Mouse (Mus musculus) heart, embryonic 14.5 days (tissue): ENCODE measurements around the gene Tsga13. TPM values are rescaled to one million over a fixed set of nuclear protein-coding genes. Genes with fewer than 3 reads are reported as not detected.

Experiments used
- ATAC-seq: fragments of 200-750 bp; cut with Nextera tagmentation; 2 replicates; pipeline ENCODE4 v1.8.0; 2017; ENCODE audit warnings: low read depth, moderate TSS enrichment; ENCODE audit not compliant: insufficient number of reproducible peaks, insufficient read depth, low FRiP score
- H3K27ac ChIP-seq, 2 experiments: fragments of 200-500 bp in 1 of 2; fragments of 300-500 bp in 1 of 2; sonication (generic) in 1 of 2; replicated peaks in 1 of 2; 2 replicates each; pipeline ENCODE4 v1.5.1; 2012 to 2014; ENCODE audit warnings: low read depth in 2 of 2, low read length in 2 of 2, control low read depth in 1 of 2, mild to moderate bottlenecking in 1 of 2, mixed read lengths in 1 of 2; ENCODE audit not compliant: control insufficient read depth in 1 of 2, insufficient read depth in 1 of 2
- H3K27me3 ChIP-seq: fragments of 300-500 bp; sonication (generic); 2 replicates; pipeline ENCODE4 v1.6.1; 2014; ENCODE audit warnings: mild to moderate bottlenecking, low read length, control low read depth; ENCODE audit not compliant: control insufficient read depth, insufficient read depth
- H3K36me3 ChIP-seq: fragments of 300-500 bp; sonication (generic); 2 replicates; pipeline ENCODE4 v1.6.1; 2014; ENCODE audit warnings: mild to moderate bottlenecking, control low read depth, low read length, mixed read lengths; ENCODE audit not compliant: control insufficient read depth, insufficient read depth
- H3K4me1 ChIP-seq, 2 experiments: fragments of 200-500 bp in 1 of 2; fragments of 300-500 bp in 1 of 2; sonication (generic) in 1 of 2; 2 replicates each; pipeline ENCODE4 v1.6.1; 2012 to 2014; ENCODE audit warnings: low read length in 2 of 2, control low read depth in 1 of 2, mixed read lengths in 1 of 2; ENCODE audit not compliant: control insufficient read depth in 2 of 2, insufficient read depth in 2 of 2
- H3K4me2 ChIP-seq: fragments of 300-500 bp; sonication (generic); 2 replicates; pipeline ENCODE4 v1.6.1; 2014; ENCODE audit warnings: mild to moderate bottlenecking, low read length
- H3K4me3 ChIP-seq, 2 experiments: fragments of 200-500 bp in 1 of 2; fragments of 300-500 bp in 1 of 2; sonication (generic) in 1 of 2; 2 replicates each; pipeline ENCODE4 v1.5.1; 2012 to 2014; ENCODE audit warnings: low read length in 2 of 2, mild to moderate bottlenecking in 2 of 2, control low read depth in 1 of 2, low read depth in 1 of 2, moderate library complexity in 1 of 2; ENCODE audit not compliant: control insufficient read depth in 1 of 2, insufficient read depth in 1 of 2
- H3K9ac ChIP-seq: fragments of 300-500 bp; sonication (generic); 2 replicates; pipeline ENCODE4 v1.6.1; 2014; ENCODE audit warnings: mild to moderate bottlenecking, low read length
- H3K9me3 ChIP-seq: fragments of 300-500 bp; sonication (generic); 2 replicates; pipeline ENCODE4 v1.6.1; 2016; ENCODE audit warnings: low read length, control low read depth; ENCODE audit not compliant: control insufficient read depth
- WGBS: fragments of 180-500 bp; shearing (Covaris S2); extraction: QIAGEN DNeasy Blood & Tissue Kit; methylation state at CpG from one replicate; pipeline ENCODE4 v1.1.7; 2014; 5-methylcytosine and 5-hydroxymethylcytosine counted together
- polyA plus RNA-seq: library from polyadenylated mRNA; unstranded; fragments of >200 nt; fragmentation: Nextera tagmentation; extraction: Ambion mirVana; gene quantifications from 2 replicates; pipeline ENCODE4 v1.2.1, GENCODE M21; 2014

The Tsga13 gene
- polyA plus RNA-seq, 1 experiment from 2014 or later, result 0.34 TPM

DNA sequence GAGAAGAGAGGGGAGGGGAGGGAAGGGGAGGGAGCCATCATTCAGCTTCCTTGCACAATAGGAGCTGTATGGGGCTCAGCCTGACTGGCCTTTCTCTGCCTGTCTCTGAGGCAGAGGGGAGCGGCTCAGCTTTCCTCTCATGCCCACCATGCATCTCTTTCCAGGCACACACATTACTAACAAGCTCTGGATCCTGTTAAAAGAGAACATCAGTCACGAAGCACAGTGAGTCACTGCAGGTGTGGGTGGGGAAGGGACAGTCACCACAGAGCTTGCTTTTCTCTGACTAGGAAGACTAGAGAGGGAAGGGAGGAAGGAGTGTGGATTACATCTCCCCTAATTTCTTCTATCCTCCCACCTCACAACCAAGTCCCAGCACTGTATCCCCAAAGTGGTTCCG is 7.4 kb downstream of the Tsga13 start:
- H3K27me3 ChIP-seq, result no peaks in the 10 kb centered on the region
- 44% methylated on average over 3 of the region's 3 CpGs for WGBS
- no peak for ATAC-seq

DNA sequence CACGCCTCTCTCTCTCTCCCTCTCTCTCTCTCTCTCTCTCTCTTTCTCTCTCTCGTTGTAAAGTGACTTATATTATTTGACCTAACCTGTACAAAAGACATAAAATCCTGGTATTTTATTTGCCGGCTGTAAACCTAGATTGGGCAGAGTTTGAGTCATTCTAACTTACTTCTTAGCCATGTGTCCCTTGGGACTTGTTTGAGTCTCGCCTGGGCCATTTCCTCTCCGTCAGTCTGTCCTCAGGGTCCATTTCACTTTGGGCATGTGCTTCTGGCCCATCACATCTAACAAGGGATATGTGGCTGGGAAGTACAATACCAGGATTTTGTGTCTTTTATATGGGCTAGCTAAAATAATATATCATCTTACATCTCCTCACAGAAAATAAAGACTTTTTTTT is 10.5 kb downstream of the Tsga13 start:
- no peak for ATAC-seq
- 76% methylated on average over 5 of the region's 5 CpGs for WGBS
- no peak overlapping the region for H3K9ac ChIP-seq
- H3K36me3 ChIP-seq, result no peaks in the 10 kb centered on the region
- no peak overlapping the region for H3K27ac ChIP-seq
- H3K4me1 ChIP-seq, result no peaks in the 10 kb centered on the region
- no peaks in the 10 kb centered on the region for H3K27me3 ChIP-seq
- H3K4me3 ChIP-seq, result no peak overlapping the region
- H3K9me3 ChIP-seq, result no peaks in the 10 kb centered on the region
- no peak overlapping the region for H3K4me2 ChIP-seq

More for the DNA sequence above, 7.4 kb downstream of the Tsga13 start:
- H3K4me2 ChIP-seq, result no peak overlapping the region
- no peak overlapping the region for H3K27ac ChIP-seq
- H3K4me3 ChIP-seq, result no peak overlapping the region
- H3K9ac ChIP-seq, result no peak overlapping the region
- H3K4me1 ChIP-seq, result no peaks in the 10 kb centered on the region
- no peaks in the 10 kb centered on the region for H3K36me3 ChIP-seq
- no peaks in the 10 kb centered on the region for H3K9me3 ChIP-seq

DNA sequence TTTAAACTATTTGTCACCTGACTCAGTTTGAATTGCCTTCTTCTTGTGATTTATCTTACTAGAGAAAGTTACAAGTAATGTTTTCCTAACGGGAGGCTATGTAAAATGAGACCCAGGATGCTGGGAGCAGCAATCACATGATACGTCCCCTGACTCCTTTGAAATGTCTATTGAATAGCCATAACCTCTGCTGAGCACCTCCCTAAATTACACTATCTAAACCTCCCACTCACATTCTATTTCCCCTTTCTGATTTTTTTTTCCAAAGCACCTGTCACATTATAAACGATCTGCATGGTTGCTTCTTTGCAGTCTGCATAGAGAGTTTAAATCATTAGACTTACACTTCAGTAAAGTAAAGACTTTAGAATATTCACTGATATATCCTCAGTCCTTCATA is 11.3 kb downstream of the Tsga13 start:
- Histone ChIP-seq H3K27me3 (no peaks in the 10 kb centered on the region), H3K9me3 (no peaks in the 10 kb centered on the region), H3K4me3 (no peak overlapping the region), H3K27ac (no peak overlapping the region), H3K36me3 (no peaks in the 10 kb centered on the region), H3K4me2 (no peak overlapping the region), H3K4me1 (no peaks in the 10 kb centered on the region), H3K9ac (no peak overlapping the region)
- WGBS, result 61% methylated on average over 3 of the region's 3 CpGs
- no peak for ATAC-seq

GRCm38 (mm10) chr6:30897520-30897919 is 17.9 kb downstream of the Tsga13 start:
- Histone ChIP-seq H3K4me2 (peak overlapping the region; percentile 71), H3K27me3 (no peaks in the 10 kb centered on the region), H3K4me1 (peaks cover 2 to 10% of the 10 kb centered on the region in 2 experiments; a peak in 3 of 4 replicates), H3K9me3 (no peaks in the 10 kb centered on the region), H3K4me3 (no peak overlapping the region), H3K36me3 (0 out of 2 replicates have a peak, but pooled peaks cover 2% of the 10 kb centered on the region), H3K9ac (no peak overlapping the region), H3K27ac (peak overlapping the region in 1 of 2 experiments; percentile 62; a peak in 1 of 4 replicates)
- 67% methylated on average over 6 of the region's 6 CpGs for WGBS
- no peak for ATAC-seq

GRCm38 (mm10) chr6:30896986-30897327 is 18.4 kb downstream of the Tsga13 start:
- peak overlapping the region; percentile 71 for H3K4me2 ChIP-seq
- peak overlapping the region; percentile 54 to 60 for H3K4me3 ChIP-seq
- peak overlapping the region; percentile 68 for H3K9ac ChIP-seq
- no peaks in the 10 kb centered on the region for H3K27me3 ChIP-seq
- peak overlapping the region; percentile 54 to 62 for H3K27ac ChIP-seq
- WGBS, result 16% methylated on average over 8 of the region's 8 CpGs
- H3K36me3 ChIP-seq, result 0 out of 2 replicates have a peak, but pooled peaks cover 5% of the 10 kb centered on the region
- ATAC-seq, result no peak
- no peaks in the 10 kb centered on the region for H3K9me3 ChIP-seq
- peaks cover 2 to 10% of the 10 kb centered on the region in 2 experiments; a peak in 3 of 4 replicates for H3K4me1 ChIP-seq

DNA sequence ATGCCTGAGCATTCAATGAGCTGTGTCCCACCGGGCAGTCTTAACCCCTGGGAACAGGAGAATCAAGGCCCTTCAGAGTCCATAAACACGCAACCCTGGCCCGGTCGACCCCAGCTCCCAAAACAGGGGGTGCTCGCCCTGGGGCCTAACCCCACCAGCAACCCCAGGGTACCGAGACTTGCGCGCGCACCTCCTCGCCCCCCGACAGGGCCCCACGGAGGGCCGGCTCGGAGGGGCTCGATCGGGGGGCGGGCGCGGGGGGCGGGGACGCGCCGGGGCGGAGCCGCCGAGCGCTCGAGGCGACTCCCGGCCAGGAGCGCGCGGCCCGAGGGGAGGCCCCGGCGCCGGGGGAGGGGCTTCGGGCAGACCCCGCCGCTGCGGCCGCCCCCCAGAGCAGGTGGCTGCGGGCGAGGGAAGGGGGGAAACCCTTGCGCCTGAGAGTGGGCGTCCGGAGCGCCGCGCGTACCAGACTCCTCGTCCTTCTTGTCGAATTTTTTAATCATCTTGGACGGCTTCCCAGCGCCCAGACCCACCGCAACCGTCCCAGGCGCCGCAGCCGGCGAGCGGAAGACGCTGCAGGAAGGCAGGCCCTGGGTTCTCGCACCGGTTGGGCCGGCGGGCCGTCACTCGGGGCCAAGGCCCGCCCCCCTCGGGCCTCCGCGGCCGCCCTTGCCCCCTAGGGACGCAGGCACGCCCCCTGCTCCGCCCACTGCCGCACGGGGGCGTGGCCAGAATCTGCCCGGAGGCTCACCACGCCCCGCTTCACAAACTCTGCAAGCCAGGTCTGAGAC is 19.0 kb downstream of the Tsga13 start, which contains the start of gene Copg2:
TSS of gene Copg2 (minus strand) at position 600 of the 791 bp plus-strand sequence.
- peak; percentile 99 for ATAC-seq
- Histone ChIP-seq H3K4me3 (peak within 1 kb of the TSS; percentile 60 to 85), H3K9ac (peak within 1 kb of the TSS; percentile 79), H3K9me3 (no peaks in the 10 kb centered on the region), H3K4me1 (peaks cover 2 to 10% of the 10 kb centered on the region in 2 experiments; a peak in 3 of 4 replicates), H3K27me3 (no peaks in the 10 kb centered on the region), H3K4me2 (peak within 1 kb of the TSS; percentile 71), H3K27ac (peak within 1 kb of the TSS; percentile 93 to 94), H3K36me3 (0 out of 2 replicates have a peak, but pooled peaks cover 5% of the 10 kb centered on the region)
- WGBS, result under 1% methylated on average over 79 of the region's 83 CpGs

DNA sequence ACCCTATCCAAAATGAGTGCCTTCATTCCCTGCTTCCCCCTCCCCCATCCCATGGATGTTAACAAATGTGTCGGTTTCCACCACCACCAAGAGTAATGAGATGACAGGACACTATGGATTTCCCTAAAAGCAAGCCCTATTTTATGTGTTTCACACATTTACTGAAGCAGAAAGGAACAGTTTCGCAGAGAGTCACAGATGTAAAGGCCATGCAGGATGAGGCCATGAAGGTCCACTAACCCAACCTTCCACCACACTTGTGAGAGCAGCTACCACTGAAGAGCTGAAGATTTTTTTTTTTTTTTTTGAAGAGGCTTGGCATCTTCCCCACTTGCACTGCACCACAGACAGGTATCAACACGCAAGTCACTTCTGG is 19.6 kb downstream of the Tsga13 start:
- 25% methylated on average over 3 of the region's 3 CpGs for WGBS
- ATAC-seq, result no peak
- peak overlapping the region; percentile 60 to 85 for H3K4me3 ChIP-seq

More for the DNA sequence above, 19.6 kb downstream of the Tsga13 start:
- Histone ChIP-seq H3K27me3 (no peaks in the 10 kb centered on the region), H3K27ac (peak overlapping the region; percentile 88 to 93), H3K9me3 (no peaks in the 10 kb centered on the region), H3K9ac (peak overlapping the region; percentile 79), H3K4me2 (peak overlapping the region; percentile 71), H3K4me1 (peaks cover 2 to 10% of the 10 kb centered on the region in 2 experiments; a peak in 3 of 4 replicates), H3K36me3 (0 out of 2 replicates have a peak, but pooled peaks cover 5% of the 10 kb centered on the region)
